ENCODE assay signal across 26 mouse cellular contexts in genomic region chr10:109796981-109797380, GRCm38 (mm10).
DNase-seq lines count a peak whose midpoint lies in the region; ATAC-seq and TF ChIP-seq lines count a peak whose summit lies in the region.
"Had no signal": no experiment of that assay in that cellular context is flagged by ENCODE, and none has a peak within 500 bp of the region (broad histone marks: within the 10 kb centered on the region; RNA-seq: fewer than 3 reads in every experiment).

No protein-coding gene starts in this region.

- H3K27ac ChIP-seq in forebrain, embryonic 15.5 days (replicated peaks) = peak overlapping the region; percentile 68
- no peak overlapping the region for H3K27ac ChIP-seq in forebrain, embryonic 13.5 days
- H3K27ac ChIP-seq in limb, embryonic 14.5 days (replicated peaks; ENCODE audit: low read depth, low read length) = no peak overlapping the region
- H3K27ac ChIP-seq in limb, embryonic 10.5 days = no peak overlapping the region
- peak overlapping the region; percentile 19; the same call in 1 of the 2 replicates for H3K27ac ChIP-seq in midbrain, postnatal 0 days (ENCODE audit: low read depth, low read length)
- H3K27ac ChIP-seq: embryonic facial prominence, embryonic 12.5 days; limb, embryonic 13.5 days; liver, embryonic 13.5 days; neural tube, embryonic 15.5 days had no signal

- H3K9ac ChIP-seq in forebrain, embryonic 15.5 days (replicated peaks) = no peak overlapping the region
- no peak overlapping the region for H3K9ac ChIP-seq in forebrain, embryonic 13.5 days
- no peak overlapping the region for H3K9ac ChIP-seq in limb, embryonic 14.5 days (ENCODE audit: low read depth, low read length, severe bottlenecking)
- no peak overlapping the region for H3K9ac ChIP-seq in midbrain, postnatal 0 days (replicated peaks; ENCODE audit: low read length, poor library complexity, severe bottlenecking)
- H3K9ac ChIP-seq: embryonic facial prominence, embryonic 12.5 days; heart, embryonic 12.5 days; limb, embryonic 13.5 days; liver, embryonic 13.5 days; neural tube, embryonic 15.5 days had no signal

- H3K36me3 ChIP-seq in forebrain, embryonic 15.5 days = no peaks in the 10 kb centered on the region
- no peaks in the 10 kb centered on the region for H3K36me3 ChIP-seq in forebrain, embryonic 13.5 days (ENCODE audit: poor library complexity, severe bottlenecking)
- H3K36me3 ChIP-seq in limb, embryonic 14.5 days (ENCODE audit: control insufficient read depth, insufficient read depth, low read length) = no peaks in the 10 kb centered on the region
- no peaks in the 10 kb centered on the region for H3K36me3 ChIP-seq in limb, embryonic 10.5 days
- no peaks in the 10 kb centered on the region for H3K36me3 ChIP-seq in midbrain, postnatal 0 days (ENCODE audit: insufficient read depth, low read length)
- H3K36me3 ChIP-seq: embryonic facial prominence, embryonic 12.5 days; heart, embryonic 12.5 days; limb, embryonic 13.5 days; liver, embryonic 13.5 days; neural tube, embryonic 15.5 days had no signal

- peaks cover 8% of the 10 kb centered on the region for H3K4me1 ChIP-seq in forebrain, embryonic 15.5 days
- peaks cover 1% of the 10 kb centered on the region for H3K4me1 ChIP-seq in forebrain, embryonic 13.5 days
- no peaks in the 10 kb centered on the region for H3K4me1 ChIP-seq in limb, embryonic 14.5 days (ENCODE audit: control insufficient read depth, insufficient read depth, low read length)
- no peaks in the 10 kb centered on the region for H3K4me1 ChIP-seq in limb, embryonic 10.5 days
- H3K4me1 ChIP-seq in midbrain, postnatal 0 days (ENCODE audit: insufficient read depth, low read length) = no peaks in the 10 kb centered on the region
- H3K4me1 ChIP-seq: embryonic facial prominence, embryonic 12.5 days; heart, embryonic 12.5 days; limb, embryonic 13.5 days; liver, embryonic 13.5 days; neural tube, embryonic 15.5 days had no signal

- no peak for TF ChIP-seq CTCF in brain, embryonic 14.5 days (IDR thresholded peaks at IDR 0.05; ENCODE audit: borderline replicate concordance, extremely low read depth, insufficient read depth, insufficient read length)
- no peak for TF ChIP-seq CTCF in midbrain, postnatal 0 days (IDR thresholded peaks at IDR 0.05)

- ATAC-seq in forebrain, embryonic 15.5 days (replicated peaks) = no peak
- ATAC-seq in forebrain, embryonic 13.5 days = no peak
- no peak for ATAC-seq in limb, embryonic 14.5 days (ENCODE audit: low FRiP score, low read depth)
- no peak for ATAC-seq in midbrain, postnatal 0 days (ENCODE audit: low FRiP score)
- ATAC-seq: CD4-positive, CD25-positive, alpha-beta regulatory T cell, adult 4 months; Patski had no signal

- H3K9me3 ChIP-seq in forebrain, embryonic 15.5 days = no peaks in the 10 kb centered on the region
- no peaks in the 10 kb centered on the region for H3K9me3 ChIP-seq in forebrain, embryonic 13.5 days (replicated peaks)
- H3K9me3 ChIP-seq in limb, embryonic 14.5 days (ENCODE audit: control insufficient read depth, low read length) = no peaks in the 10 kb centered on the region
- H3K9me3 ChIP-seq in limb, embryonic 10.5 days (replicated peaks) = no peaks in the 10 kb centered on the region
- H3K9me3 ChIP-seq in midbrain, postnatal 0 days (ENCODE audit: low read length) = no peaks in the 10 kb centered on the region
- H3K9me3 ChIP-seq: embryonic facial prominence, embryonic 12.5 days; heart, embryonic 12.5 days; limb, embryonic 13.5 days; liver, embryonic 13.5 days; neural tube, embryonic 15.5 days had no signal

- TF ChIP-seq POLR2A in limb, embryonic 14.5 days (IDR thresholded peaks at IDR 0.05; ENCODE audit: borderline replicate concordance, extremely low read depth, insufficient read depth, insufficient read length) = no peak
- TF ChIP-seq POLR2A in brain, embryonic 14.5 days (IDR thresholded peaks at IDR 0.05; ENCODE audit: borderline replicate concordance, extremely low read depth, insufficient read depth, insufficient read length, poor library complexity, severe bottlenecking) = no peak

- 46% methylated on average over 3 of the region's 3 CpGs for WGBS in forebrain, embryonic 15.5 days
- WGBS in forebrain, embryonic 13.5 days = 62% methylated on average over 3 of the region's 3 CpGs
- 44% methylated on average over 3 of the region's 3 CpGs for WGBS in limb, embryonic 14.5 days
- 87% methylated on average over 3 of the region's 3 CpGs for WGBS in limb, embryonic 10.5 days
- WGBS in midbrain, postnatal 0 days = 37% methylated on average over 3 of the region's 3 CpGs

- DNase-seq in limb, embryonic 14.5 days (ENCODE audit: low spot score) = peak; percentile 35
- DNase-seq in limb, embryonic 10.5 days (ENCODE audit: low spot score) = no peak
- DNase-seq in brain, embryonic 14.5 days (ENCODE audit: low read depth) = peak; percentile 49
- no peak for DNase-seq in midbrain, postnatal 0 days (ENCODE audit: low spot score)
- no peak for DNase-seq in kidney, adult 8-10 months
- DNase-seq in adrenal gland, postnatal 14 days = no peak
- DNase-seq: adrenal gland, adult 8-10 months; cerebellum, adult 9-10 months; heart, adult 11 months; heart, postnatal 10 days; kidney, adult 2 months; kidney, postnatal 10 days; liver, embryonic 13.5 days; lung, adult 2 months; lung, postnatal 14 days; thymus, adult 18-20 months; thymus, postnatal 4 days had no signal

- H3K27me3 ChIP-seq in forebrain, embryonic 15.5 days = no peaks in the 10 kb centered on the region
- no peaks in the 10 kb centered on the region for H3K27me3 ChIP-seq in forebrain, embryonic 13.5 days
- no peaks in the 10 kb centered on the region for H3K27me3 ChIP-seq in limb, embryonic 14.5 days (ENCODE audit: control insufficient read depth, insufficient read depth, low read length)
- H3K27me3 ChIP-seq in limb, embryonic 10.5 days (ENCODE audit: low read depth, poor library complexity, severe bottlenecking) = no peaks in the 10 kb centered on the region
- no peaks in the 10 kb centered on the region for H3K27me3 ChIP-seq in midbrain, postnatal 0 days (ENCODE audit: insufficient read depth, low read length)
- H3K27me3 ChIP-seq: embryonic facial prominence, embryonic 12.5 days; heart, embryonic 12.5 days; limb, embryonic 13.5 days; liver, embryonic 13.5 days; neural tube, embryonic 15.5 days; Patski had no signal

- no peak overlapping the region for H3K4me3 ChIP-seq in forebrain, embryonic 15.5 days
- H3K4me3 ChIP-seq in forebrain, embryonic 13.5 days = no peak overlapping the region
- no peak overlapping the region for H3K4me3 ChIP-seq in limb, embryonic 14.5 days (replicated peaks; ENCODE audit: low read length)
- no peak overlapping the region for H3K4me3 ChIP-seq in limb, embryonic 10.5 days
- H3K4me3 ChIP-seq in midbrain, postnatal 0 days (ENCODE audit: low read depth, low read length) = no peak overlapping the region
- H3K4me3 ChIP-seq: embryonic facial prominence, embryonic 12.5 days; erythroblast, embryonic 14.5 days; heart, embryonic 12.5 days; limb, embryonic 13.5 days; liver, embryonic 13.5 days; neural tube, embryonic 15.5 days had no signal

- no peak overlapping the region for H3K4me2 ChIP-seq in forebrain, embryonic 15.5 days (replicated peaks)
- no peak overlapping the region for H3K4me2 ChIP-seq in forebrain, embryonic 13.5 days
- no peak overlapping the region for H3K4me2 ChIP-seq in limb, embryonic 14.5 days (replicated peaks; ENCODE audit: low read depth, low read length, severe bottlenecking)
- no peak overlapping the region for H3K4me2 ChIP-seq in midbrain, postnatal 0 days (ENCODE audit: low read depth, low read length, poor library complexity, severe bottlenecking)
- H3K4me2 ChIP-seq: embryonic facial prominence, embryonic 12.5 days; heart, embryonic 12.5 days; limb, embryonic 13.5 days; liver, embryonic 13.5 days; neural tube, embryonic 15.5 days had no signal

Comparison
In these comparisons a context has a peak if more than half of its experiments do, and no peak if none do; other contexts are left out.
1. H3K27ac ChIP-seq: peak in forebrain, embryonic 15.5 days (single experiment) and midbrain, postnatal 0 days (single experiment); none in forebrain, embryonic 13.5 days (single experiment), limb, embryonic 14.5 days (single experiment) and limb, embryonic 10.5 days (single experiment).
2. DNase-seq: peak in limb, embryonic 14.5 days (single experiment) and brain, embryonic 14.5 days (single experiment); none in limb, embryonic 10.5 days (single experiment), midbrain, postnatal 0 days (single experiment), kidney, adult 8-10 months (0 of 2) and adrenal gland, postnatal 14 days (single experiment).